Mouse (Mus musculus): ENCODE results near the gene Hjurp.

- TF ChIP-seq CTCF (IDR thresholded peaks at IDR 0.05; ENCODE audit: low read depth, low read length) (no peak), POLR2A (IDR thresholded peaks at IDR 0.05; ENCODE audit: extremely low read depth, insufficient read depth, low read length) (no peak)
These were observed 4.6 kb downstream of the Hjurp start for GRCm38 (mm10) chr1:88272851-88273250.

Measured in liver, adult 2 months (tissue).